Mouse (Mus musculus) small intestine, adult 2 months (tissue): ENCODE measurements around the gene Cyp2u1. TPM values are rescaled to one million over a fixed set of nuclear protein-coding genes. Genes with fewer than 3 reads are reported as not detected.

Source experiments
- H3K27ac ChIP-seq: fragments of 200-500 bp; 2 replicates; pipeline ENCODE4 v1.5.1; 2012; ENCODE audit warnings: low read depth, low read length, control low read depth, inconsistent platforms; ENCODE audit not compliant: insufficient read depth
- H3K27me3 ChIP-seq: fragments of 200-500 bp; 2 replicates; pipeline ENCODE4 v1.6.1; 2012; ENCODE audit warnings: mild to moderate bottlenecking, moderate library complexity, low read length, inconsistent platforms; ENCODE audit not compliant: control insufficient read depth, insufficient read depth
- H3K36me3 ChIP-seq: fragments of 200-500 bp; 2 replicates; pipeline ENCODE4 v1.6.1; 2012; ENCODE audit warnings: mild to moderate bottlenecking, low read length, control low read depth, inconsistent platforms; ENCODE audit not compliant: control insufficient read depth, insufficient read depth
- H3K4me1 ChIP-seq: fragments of 200-500 bp; 2 replicates; pipeline ENCODE4 v1.6.1; 2012; ENCODE audit warnings: low read length, inconsistent platforms, mixed read lengths; ENCODE audit not compliant: control insufficient read depth, insufficient read depth, insufficient read length
- H3K4me3 ChIP-seq: fragments of 200-500 bp; 2 replicates; pipeline ENCODE4 v1.5.1; 2012; ENCODE audit warnings: low read depth, mild to moderate bottlenecking, control low read depth, inconsistent platforms, low read length, moderate library complexity
- CTCF ChIP-seq: fragments of 200-500 bp; IDR thresholded peaks from 2 replicates; pipeline ENCODE4 v1.5.1; 2012; ENCODE audit warnings: low read depth, mild to moderate bottlenecking, control low read depth, inconsistent platforms, low read length, moderate library complexity, mixed read lengths; ENCODE audit not compliant: insufficient replicate concordance, insufficient read length; ENCODE audit errors: extremely low read depth
- POLR2A ChIP-seq: fragments of 200-500 bp; IDR thresholded peaks from 2 replicates; pipeline ENCODE4 v1.6.1; 2012; ENCODE audit warnings: low read depth, mild to moderate bottlenecking, control low read depth, inconsistent platforms, low read length, moderate library complexity
- WGBS: fragments of 180-500 bp; shearing (Covaris S2); methylation state at CpG from one replicate; pipeline ENCODE4 v1.1.7; 2018; 5-methylcytosine and 5-hydroxymethylcytosine counted together
- polyA plus RNA-seq: library from polyadenylated mRNA; depleted of rRNA; stranded (reverse); fragments of >200 nt; gene quantifications from 2 replicates; pipeline ENCODE4 v1.2.3, GENCODE M21; 2012

Gene Cyp2u1
- polyA plus RNA-seq, 1 experiment, result 21.0 TPM

DNA sequence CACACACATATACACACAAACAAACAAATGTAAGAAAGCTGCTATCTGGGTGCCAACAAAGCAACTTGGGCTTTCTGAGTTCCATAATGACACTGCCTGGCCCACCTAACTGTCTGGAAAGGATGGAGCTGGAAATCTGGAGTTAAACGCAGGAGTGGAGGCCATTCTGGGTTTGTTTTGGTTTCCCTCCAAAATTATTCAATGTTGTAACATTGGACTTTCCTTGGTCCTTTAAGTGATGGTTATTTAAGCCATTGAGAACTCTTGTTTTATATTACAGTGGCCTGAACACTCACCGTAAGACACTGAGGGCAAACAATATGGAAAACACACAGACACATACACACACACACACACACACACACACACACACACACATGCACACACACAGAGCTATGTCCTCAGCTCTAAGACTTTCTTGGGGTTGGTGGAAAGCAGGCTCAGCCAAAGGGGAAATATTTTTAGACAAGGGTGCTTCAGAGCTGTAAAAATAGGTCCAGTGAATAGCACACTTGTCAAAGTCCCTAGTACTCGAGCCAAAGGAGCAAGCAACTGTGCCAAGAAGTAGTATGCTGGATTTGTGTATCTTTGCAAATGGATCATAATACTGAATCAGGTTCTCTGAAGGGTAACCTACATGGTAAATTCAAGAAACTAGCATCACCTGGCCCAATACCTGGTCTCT lies 36.5 kb downstream of the Cyp2u1 start:
- WGBS, result 39% methylated on average over 3 of the region's 3 CpGs
- H3K4me3 ChIP-seq, result no peak overlapping the region
- H3K27ac ChIP-seq, result no peak overlapping the region
- no peaks in the 10 kb centered on the region for H3K27me3 ChIP-seq
- H3K4me1 ChIP-seq, result peaks cover 26% of the 10 kb centered on the region
- no peak for TF ChIP-seq POLR2A
- TF ChIP-seq CTCF, result no peak
- peaks cover 29% of the 10 kb centered on the region for H3K36me3 ChIP-seq

- peaks cover 26% of the 10 kb centered on the region for H3K4me1 ChIP-seq
Measured at GRCm38 (mm10) chr3:131265516-131265915, 37.5 kb downstream of the Cyp2u1 start.

GRCm38 (mm10) chr3:131263766-131264486 lies 39.1 kb downstream of the Cyp2u1 start:
- Histone ChIP-seq H3K4me1 (peaks cover 22% of the 10 kb centered on the region), H3K36me3 (peaks cover 34% of the 10 kb centered on the region), H3K27ac (peak overlapping the region; percentile 77), H3K4me3 (peak overlapping the region; percentile 22; the same call in 1 of the 2 replicates), H3K27me3 (no peaks in the 10 kb centered on the region)
- TF ChIP-seq CTCF (no peak), POLR2A (no peak)
- 32% methylated on average over 15 of the region's 15 CpGs for WGBS

More at GRCm38 (mm10) chr3:131265516-131265915, 37.5 kb downstream of the Cyp2u1 start:
- peaks cover 30% of the 10 kb centered on the region for H3K36me3 ChIP-seq
- no peaks in the 10 kb centered on the region for H3K27me3 ChIP-seq
- H3K4me3 ChIP-seq, result no peak overlapping the region
- TF ChIP-seq CTCF, result no peak
- no peak for TF ChIP-seq POLR2A
- WGBS, result 75% methylated on average over 8 of the region's 8 CpGs
- peak overlapping the region; percentile 77; the same call in 1 of the 2 replicates for H3K27ac ChIP-seq

DNA sequence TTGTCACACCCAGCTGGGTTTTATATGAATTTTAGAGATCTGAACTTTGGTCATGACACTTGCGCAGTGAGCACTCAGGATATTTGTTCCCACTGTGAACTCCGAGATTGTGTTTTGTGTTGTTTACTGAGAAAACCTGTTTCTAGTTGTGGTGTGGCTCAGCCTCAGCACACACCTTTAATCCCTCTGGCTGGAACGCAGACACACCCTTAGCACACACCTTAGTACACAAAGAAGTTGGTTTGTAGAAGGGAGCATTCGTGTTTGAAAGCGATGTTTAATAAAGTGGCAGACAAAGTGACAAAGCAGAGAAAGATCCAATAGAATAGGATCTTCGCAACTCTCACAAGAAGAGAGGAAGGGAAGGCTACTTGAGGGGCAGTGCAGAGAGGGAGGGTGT lies 42.6 kb downstream of the Cyp2u1 start:
- Histone ChIP-seq H3K4me3 (no peak overlapping the region), H3K4me1 (peaks cover 22% of the 10 kb centered on the region), H3K27ac (no peak overlapping the region), H3K27me3 (no peaks in the 10 kb centered on the region), H3K36me3 (peaks cover 24% of the 10 kb centered on the region)
- WGBS, result 86% methylated on average over 6 of the region's 6 CpGs
- TF ChIP-seq CTCF (no peak), POLR2A (no peak)

GRCm38 (mm10) chr3:131259392-131259965 lies 43.5 kb downstream of the Cyp2u1 start:
- H3K4me1 ChIP-seq, result peaks cover 17% of the 10 kb centered on the region
- 89% methylated on average over 9 of the region's 9 CpGs for WGBS
- TF ChIP-seq CTCF, result no peak
- TF ChIP-seq POLR2A, result no peak
- peaks cover 22% of the 10 kb centered on the region for H3K36me3 ChIP-seq
- H3K27me3 ChIP-seq, result no peaks in the 10 kb centered on the region
- no peak overlapping the region for H3K27ac ChIP-seq
- no peak overlapping the region for H3K4me3 ChIP-seq

- TF ChIP-seq CTCF (no peak), POLR2A (no peak)
- H3K4me3 ChIP-seq, result no peak overlapping the region
- H3K27me3 ChIP-seq, result no peaks in the 10 kb centered on the region
- H3K36me3 ChIP-seq, result peaks cover 26% of the 10 kb centered on the region
- H3K4me1 ChIP-seq, result peaks cover 18% of the 10 kb centered on the region
- 94% methylated on average over 3 of the region's 3 CpGs for WGBS
- H3K27ac ChIP-seq, result no peak overlapping the region
Measured at GRCm38 (mm10) chr3:131258921-131259320, 44.1 kb downstream of the Cyp2u1 start.

- Histone ChIP-seq H3K4me3 (no peak overlapping the region), H3K27ac (no peak overlapping the region; the same call in 1 of the 2 replicates), H3K4me1 (peaks cover 19% of the 10 kb centered on the region), H3K27me3 (no peaks in the 10 kb centered on the region), H3K36me3 (peaks cover 23% of the 10 kb centered on the region)
- WGBS, result 39% methylated on average over 3 of the region's 3 CpGs
- TF ChIP-seq POLR2A, result no peak
Measured at GRCm38 (mm10) chr3:131255399-131255981, 47.5 kb downstream of the Cyp2u1 start.
